Mouse (Mus musculus) spleen, adult 12 weeks (tissue): ENCODE results near the gene Tchh.
"Not testable (repeated sequence)": the region's sequence is repeated elsewhere in the genome, so short reads cannot be mapped to it uniquely, and the experiment has no call there.

Experiments
- DNase-seq: peaks from one replicate; pipeline ENCODE4 v3.0.0; 2022; ENCODE audit warnings: low spot score

Gene Tchh

GRCm38 (mm10) chr3:93442030-93442429 lies at the start of gene Tchh:
Tchh (plus strand) TSS chr3:93442330.
- DNase-seq = no peak

GRCm38 (mm10) chr3:93393366-93393765 lies 48.8 kb upstream of the Tchh start, which contains the start of gene Rptn:
Rptn (plus strand) TSS chr3:93393699.
- no peak for DNase-seq

- DNase-seq = no peak
Observed at GRCm38 (mm10) chr3:93403936-93404335, 38.2 kb upstream of the Tchh start.

GRCm38 (mm10) chr3:93406992-93407391 lies 35.1 kb upstream of the Tchh start:
- no peak for DNase-seq

GRCm38 (mm10) chr3:93411905-93412304 lies 30.2 kb upstream of the Tchh start:
- no peak for DNase-seq

DNA sequence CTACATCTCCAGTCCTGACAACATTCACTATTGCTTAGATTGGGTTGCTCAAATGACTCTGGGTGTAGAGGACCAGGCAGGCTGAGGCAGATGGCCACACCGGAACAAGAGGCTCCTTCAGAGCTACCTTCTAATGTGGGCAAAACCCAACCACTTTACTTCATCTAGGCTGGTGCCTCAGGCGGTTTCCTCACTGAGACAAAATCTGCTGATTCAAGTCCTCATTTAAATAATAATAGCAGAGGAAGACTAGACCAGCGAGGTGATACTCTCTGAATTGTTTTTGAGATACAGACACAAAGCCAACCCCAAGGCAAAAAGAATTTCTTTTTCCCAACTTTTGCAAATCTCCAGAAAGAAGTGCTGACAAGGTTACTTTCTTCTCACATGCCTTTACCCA lies 10.5 kb upstream of the Tchh start:
- no peak for DNase-seq

DNA sequence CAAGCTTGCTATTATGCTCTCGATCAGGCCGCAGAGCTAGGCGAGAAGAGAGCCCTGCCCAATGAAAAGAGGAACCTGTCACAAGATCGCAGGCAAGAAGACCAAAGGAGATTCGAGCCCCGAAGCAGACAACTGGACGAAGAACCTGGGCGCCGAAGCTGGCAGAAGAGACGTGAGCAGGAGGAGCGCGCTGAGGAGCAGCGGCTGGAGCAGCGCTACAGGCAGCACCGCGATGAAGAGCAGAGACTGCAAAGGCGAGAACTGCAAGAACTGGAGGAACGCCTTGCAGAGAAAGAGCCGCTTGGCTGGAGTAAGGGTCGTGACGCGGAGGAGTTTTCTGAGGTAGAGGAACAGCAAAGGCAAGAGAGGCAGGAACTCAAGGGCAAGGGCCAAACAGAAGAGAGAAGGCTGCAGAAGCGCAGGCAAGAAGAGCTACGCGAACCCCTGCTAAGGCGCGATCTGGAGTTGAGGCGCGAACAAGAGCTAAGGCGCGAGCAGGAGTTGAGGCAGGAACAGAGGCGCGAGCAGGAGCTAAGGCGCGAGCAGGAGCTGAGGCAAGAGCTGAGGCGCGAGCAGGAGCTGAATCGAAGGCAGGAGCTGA lies 1.5 kb downstream of the Tchh start:
- DNase-seq = no peak

DNA sequence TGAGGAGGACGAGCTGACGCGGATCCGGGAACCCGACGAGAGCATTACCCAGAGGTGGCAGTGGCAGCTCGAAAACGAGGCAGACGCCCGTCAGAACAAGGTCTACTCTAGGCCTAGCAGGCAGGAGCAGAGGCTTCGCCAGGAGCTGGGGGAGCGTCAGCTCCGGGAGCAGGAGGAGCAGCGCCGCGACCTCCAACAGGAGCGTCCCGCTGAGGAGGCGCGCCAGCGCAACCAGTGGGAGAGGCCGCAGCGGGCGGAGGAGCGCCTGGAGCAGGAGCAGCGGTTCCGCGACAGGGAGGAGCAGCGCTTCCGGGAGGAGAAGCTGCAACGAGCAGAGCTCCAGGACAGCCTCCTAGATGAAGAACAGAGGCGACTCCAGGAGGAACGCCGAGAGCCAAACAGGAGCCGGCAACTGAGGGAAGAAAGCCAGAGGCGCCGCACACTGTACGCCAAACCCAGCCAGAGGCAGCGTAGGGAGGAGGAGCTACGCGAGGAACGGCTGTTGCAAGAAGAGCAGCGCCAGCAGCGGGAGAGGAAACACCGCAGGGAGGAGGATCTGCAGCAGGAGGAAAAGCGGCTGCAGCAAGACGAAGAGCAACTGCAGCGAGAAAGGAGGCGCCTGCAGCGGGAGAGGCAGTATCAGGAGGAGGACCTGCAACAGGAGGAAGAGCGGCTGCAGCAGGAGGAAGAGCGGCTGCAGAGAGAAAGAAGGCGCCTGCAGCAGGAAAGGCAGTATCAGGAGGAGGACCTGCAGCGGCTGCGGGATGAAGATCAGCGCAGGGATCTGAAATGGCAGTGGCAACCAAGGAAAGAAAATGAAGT lies 2.4 kb downstream of the Tchh start:
- DNase-seq = no peak

GRCm38 (mm10) chr3:93445165-93445705 lies 3.1 kb downstream of the Tchh start:
- DNase-seq = no peak

DNA sequence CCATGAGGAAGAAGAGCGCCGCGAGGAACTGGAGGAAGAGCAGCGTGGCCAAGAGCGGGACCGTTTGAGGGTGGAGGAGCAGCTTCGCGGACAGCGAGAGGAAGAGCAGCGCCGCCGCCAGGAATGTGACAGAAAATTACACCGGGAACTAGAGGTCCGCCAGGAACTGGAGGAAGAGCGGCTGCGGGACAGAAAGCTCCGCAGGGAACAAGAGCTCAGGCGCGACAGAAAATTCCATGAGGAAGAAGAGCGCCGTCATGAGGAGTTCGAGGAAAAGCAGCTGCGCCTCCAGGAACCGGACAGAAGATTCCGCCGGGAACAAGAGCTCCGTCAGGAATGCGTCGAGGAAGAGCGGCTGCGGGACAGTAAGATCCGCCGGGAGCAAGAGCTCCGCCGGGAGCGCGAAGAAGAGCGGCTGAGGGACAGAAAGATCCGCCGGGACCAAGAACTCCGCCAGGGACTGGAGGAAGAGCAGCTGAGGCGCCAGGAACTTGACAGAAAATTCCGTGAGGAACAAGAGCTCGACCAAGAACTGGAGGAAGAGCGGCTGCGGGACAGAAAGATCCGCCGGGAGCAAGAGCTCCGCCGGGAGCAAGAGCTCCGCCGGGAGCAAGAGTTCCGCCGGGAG lies 4.1 kb downstream of the Tchh start:
- no peak for DNase-seq

DNA sequence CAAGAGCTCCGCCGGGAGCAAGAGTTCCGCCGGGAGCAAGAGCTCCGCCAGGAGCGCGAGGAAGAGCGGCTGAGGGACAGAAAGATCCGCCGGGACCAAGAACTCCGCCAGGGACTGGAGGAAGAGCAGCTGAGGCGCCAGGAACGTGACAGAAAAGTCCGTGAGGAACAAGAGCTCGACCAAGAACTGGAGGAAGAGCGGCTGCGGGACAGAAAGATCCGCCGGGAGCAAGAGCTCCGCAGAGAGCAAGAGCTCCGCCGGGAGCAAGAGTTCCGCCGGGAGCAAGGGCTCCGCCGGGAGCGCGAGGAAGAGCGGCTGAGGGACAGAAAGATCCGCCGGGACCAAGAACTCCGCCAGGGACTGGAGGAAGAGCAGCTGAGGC lies 4.6 kb downstream of the Tchh start:
- not testable (repeated sequence) for DNase-seq

DNA sequence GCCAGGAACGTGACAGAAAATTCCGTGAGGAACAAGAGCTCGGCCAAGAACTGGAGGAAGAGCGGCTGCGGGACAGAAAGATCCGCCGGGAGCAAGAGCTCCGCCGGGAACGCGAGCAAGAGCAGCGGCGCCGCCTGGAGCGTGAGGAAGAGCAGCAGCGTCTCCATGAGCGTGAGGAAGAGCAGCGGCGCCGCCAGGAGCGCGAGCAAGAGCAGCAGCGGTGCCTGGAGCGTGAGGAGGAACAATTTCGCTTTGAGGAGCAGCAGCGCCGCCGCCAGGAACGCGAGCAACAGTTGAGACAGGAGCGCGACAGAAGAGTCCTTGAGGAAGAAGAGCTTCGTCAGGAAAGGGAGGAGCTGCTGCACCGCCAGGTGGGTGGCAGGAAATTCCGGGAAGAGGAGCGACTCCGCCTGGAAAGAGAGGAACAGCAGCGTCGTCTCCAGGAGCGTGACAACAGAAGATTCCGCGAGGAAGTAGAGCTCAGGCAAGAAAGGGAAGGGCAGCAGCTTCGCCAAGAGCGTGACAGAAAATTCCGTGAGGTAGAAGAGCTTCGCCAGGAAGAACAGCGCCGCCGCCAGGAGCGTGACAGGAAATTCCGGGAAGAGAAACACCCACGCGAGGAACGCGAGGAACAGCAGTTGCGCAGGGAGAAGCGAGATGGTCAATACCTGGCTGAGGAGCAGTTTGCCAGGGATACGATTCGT lies 5.2 kb downstream of the Tchh start:
- no peak for DNase-seq

DNA sequence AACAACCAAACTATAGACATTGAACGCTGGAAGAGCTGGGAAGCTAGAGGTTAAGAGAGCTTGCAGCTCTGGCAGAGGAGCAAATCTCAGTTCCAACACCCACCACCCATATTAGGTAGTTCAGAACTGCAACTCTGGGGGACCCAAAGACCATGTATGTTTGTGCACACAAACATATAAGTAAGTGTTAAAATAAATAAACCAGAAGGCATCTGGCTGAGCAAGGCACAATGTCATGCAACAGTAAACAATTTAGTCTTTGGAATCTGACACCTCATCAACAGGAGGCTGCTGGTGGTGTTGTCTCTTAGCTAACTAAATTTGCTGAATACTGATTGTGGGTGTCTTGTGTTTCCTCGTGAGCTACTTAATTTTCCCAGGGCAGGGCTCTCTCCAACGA lies 24.4 kb downstream of the Tchh start:
- DNase-seq = no peak

- DNase-seq = no peak
Observed at GRCm38 (mm10) chr3:93467130-93467529, 25.0 kb downstream of the Tchh start.

DNA sequence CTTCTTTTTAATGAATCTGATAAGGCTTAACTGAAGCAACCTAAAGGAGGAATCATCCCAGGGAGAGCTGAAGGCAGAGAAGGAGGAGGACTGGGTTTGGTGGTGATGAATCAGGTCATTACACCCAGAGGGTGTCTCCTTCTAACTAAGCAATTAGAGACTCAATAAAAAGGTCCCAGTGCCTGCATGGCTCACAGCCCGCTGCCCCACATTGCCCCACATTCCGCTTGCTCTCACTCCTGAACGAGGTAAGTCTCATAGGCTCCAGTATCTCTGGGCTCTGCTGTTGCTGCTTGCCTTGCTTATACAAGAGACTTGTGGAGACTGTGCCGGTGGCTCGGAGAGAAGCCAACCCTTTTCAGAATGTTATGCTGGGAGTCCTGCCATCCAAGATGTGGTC lies 26.4 kb downstream of the Tchh start, which contains the start of gene Tchhl1:
TSS of gene Tchhl1 (plus strand) at position 194 of the 400 bp plus-strand sequence.
- no peak for DNase-seq

DNA sequence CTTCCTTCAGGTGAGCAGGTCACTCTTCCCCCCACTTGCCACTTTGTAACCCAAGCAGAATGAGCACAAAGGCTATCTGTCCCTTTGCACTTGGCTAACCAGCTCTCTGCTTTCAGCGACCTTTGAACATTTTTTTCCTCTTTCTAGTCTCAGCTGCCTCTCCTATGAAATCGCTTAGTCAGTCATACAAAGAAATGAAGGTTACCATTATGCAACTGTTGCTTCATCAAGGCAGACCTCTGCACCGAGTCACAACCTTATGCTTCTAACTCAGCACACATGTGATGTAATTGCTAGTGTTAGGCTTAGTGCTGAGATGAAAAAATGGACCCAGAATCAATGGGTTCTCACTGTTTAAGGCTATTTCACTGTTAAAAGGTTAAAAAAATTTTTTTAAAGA lies 27.5 kb downstream of the Tchh start:
- DNase-seq = no peak

DNA sequence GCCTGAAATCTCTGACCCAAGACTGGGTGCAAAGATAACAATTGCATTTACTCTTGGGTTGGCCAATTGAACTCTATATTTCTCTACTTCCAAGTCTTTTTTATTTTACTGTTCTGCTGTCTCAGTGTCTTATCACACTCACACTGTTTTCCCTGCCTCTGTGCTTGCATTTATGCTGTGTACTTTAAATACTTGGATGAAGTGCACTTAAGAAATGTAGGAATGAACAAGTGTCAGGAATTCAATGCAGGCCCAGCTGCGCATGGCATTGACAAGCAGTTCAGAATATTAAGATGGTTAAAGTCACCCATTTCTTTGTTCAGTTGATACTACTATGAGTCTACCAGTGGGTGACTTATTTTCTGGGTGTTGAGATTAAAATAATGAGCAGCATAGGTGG lies 37.9 kb downstream of the Tchh start:
- DNase-seq = no peak

GRCm38 (mm10) chr3:93481982-93482616 lies 40.0 kb downstream of the Tchh start:
- DNase-seq = no peak

DNA sequence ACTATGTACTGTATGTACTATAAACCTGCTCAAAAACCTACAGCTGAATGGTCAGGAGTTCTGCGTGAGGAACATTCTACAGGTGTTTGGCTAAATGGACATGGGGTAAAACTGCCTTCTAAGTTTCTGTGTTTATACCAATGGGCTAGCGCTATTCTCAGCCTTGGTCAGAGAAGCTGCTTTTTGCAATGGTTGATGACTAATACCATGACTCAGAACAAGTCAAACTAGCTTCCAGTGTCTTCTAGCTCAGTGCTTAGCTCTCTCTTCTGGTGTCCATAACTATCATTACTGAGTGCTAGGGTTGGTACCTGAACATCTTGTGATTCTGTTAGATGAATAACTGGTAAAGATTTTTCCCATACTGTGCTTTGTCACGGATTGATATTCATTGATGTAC lies 43.5 kb downstream of the Tchh start:
- no peak for DNase-seq

DNA sequence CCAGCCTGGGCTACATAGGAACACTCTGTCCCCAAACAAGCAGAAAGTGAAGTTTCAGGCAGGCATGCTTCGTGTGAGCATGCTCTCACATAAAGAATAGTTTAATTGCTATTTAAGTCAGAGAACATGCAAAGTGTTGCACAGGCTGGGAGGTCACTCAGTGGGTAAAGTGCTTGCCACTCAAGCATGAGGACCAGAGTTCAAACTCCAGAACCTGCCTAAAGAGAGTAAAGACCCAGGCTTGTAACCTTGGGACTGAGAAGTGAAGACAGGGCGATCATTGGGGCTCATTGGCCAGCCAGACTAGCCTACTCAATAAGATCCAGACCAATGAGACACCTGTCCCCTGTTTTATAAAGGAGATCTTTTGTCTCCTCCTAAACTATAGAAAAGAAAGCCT lies 46.4 kb downstream of the Tchh start:
- no peak for DNase-seq

DNA sequence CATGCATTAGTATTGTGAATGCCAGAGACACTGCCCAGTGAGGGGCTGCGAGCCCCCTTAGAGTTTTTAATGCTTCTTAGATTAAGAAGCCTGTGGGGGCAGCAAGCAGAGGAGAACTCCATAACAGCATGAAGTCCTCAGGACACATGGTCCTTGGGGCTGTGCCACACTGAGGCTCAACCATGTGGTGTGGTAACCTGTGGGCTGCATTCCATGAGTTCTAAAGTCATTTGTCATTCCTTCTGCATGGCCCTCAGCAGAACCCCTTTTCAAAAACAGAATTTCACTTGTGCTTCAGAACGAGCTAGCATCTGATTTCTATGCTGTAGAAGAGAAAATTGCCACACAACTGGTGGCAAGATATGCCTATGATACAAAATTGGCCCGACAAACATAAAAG lies 50.0 kb downstream of the Tchh start:
- DNase-seq = no peak

DNA sequence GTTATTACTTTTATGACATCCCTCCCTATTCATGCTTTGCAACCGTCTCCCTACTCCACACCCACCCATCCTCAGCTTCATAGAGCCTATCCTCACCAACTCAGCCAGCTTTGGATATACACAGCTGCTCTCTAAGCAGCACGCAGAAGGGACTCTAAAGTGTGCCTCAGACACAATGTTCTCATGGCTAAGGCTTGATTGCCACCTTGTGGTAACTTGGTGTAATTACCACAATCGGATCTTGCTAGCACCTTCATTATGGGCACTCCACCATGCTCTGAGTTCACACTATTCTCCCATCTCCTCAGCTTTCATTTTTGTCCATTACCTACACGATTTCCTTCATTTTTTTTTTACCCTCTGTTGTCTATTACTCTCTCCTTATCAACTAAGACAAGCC lies 51.9 kb downstream of the Tchh start:
- no peak for DNase-seq
